Mouse (Mus musculus): ENCODE data around the gene Opa3. TPM values are rescaled to one million over a fixed set of nuclear protein-coding genes. Genes with fewer than 3 reads are reported as not detected.
A peak's percentile ranks its signal among the peaks of the same experiment; 100 is the strongest.

The Opa3 gene
- polyA plus RNA-seq, 1 experiment from 2014 or later: 20.7 TPM

DNA sequence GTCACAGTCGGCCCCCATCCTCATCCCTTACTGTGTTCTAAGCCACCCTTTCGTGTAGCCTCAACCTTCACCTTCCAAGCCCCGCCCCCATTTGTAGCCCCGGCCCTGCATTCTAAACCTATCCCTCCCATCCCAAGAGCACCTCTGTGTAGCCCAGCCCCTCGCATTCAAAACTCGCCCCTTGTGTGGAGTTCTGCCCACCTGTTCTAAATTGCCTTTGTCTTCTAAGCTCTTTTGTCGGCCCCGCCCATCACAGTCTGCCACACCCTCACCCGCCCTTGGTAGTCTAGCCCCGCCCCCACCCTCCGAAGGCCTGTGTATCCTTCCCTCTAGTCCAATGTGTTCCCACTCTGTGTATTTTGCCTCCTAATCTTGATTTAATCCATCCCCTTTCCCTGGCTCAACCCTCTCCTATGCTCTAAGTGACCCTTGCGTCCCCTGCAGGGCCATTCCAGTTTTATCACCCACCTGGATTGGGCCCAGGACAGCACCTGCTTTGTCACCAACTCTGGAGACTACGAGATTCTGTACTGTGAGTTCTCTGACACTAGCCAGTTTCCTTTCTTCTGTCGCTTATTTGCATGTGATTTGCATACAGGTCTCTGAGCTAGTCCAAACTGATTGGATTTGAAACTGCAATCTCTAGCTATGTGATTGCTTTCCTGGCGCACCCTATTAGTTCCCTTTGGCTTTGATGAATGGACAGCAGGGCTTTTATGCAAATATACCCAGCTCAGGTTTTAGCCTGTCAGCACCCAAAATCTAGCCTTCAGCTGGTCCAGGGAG is 25.9 kb upstream of the Opa3 start:
- no peaks in the 10 kb centered on the region for H3K27me3 ChIP-seq (ENCODE audit: control insufficient read depth, insufficient read depth, low read length)
- WGBS: 58% methylated on average over 15 of the region's 15 CpGs
- no peak overlapping the region for H3K4me3 ChIP-seq (ENCODE audit: low read depth, low read length)
- peak; percentile 55 for ATAC-seq (ENCODE audit: low FRiP score, low TSS enrichment)
- TF ChIP-seq EP300 (optimal IDR thresholded peaks at IDR 0.05) (no peak), CTCF (IDR thresholded peaks at IDR 0.05; ENCODE audit: low read depth) (no peak)
- H3K4me1 ChIP-seq (replicated peaks; ENCODE audit: control insufficient read depth, insufficient read depth): no peaks in the 10 kb centered on the region
- H3K36me3 ChIP-seq (ENCODE audit: control insufficient read depth, insufficient read depth, low read length): no peaks in the 10 kb centered on the region
- no peak overlapping the region for H3K4me2 ChIP-seq (replicated peaks; ENCODE audit: low read depth)
- H3K9ac ChIP-seq (ENCODE audit: low read length): no peak overlapping the region
- H3K9me3 ChIP-seq (ENCODE audit: control insufficient read depth, low read length): no peaks in the 10 kb centered on the region
- DNase-seq (ENCODE audit: low spot score): peak; percentile 72
- H3K27ac ChIP-seq (replicated peaks): no peak overlapping the region

DNA sequence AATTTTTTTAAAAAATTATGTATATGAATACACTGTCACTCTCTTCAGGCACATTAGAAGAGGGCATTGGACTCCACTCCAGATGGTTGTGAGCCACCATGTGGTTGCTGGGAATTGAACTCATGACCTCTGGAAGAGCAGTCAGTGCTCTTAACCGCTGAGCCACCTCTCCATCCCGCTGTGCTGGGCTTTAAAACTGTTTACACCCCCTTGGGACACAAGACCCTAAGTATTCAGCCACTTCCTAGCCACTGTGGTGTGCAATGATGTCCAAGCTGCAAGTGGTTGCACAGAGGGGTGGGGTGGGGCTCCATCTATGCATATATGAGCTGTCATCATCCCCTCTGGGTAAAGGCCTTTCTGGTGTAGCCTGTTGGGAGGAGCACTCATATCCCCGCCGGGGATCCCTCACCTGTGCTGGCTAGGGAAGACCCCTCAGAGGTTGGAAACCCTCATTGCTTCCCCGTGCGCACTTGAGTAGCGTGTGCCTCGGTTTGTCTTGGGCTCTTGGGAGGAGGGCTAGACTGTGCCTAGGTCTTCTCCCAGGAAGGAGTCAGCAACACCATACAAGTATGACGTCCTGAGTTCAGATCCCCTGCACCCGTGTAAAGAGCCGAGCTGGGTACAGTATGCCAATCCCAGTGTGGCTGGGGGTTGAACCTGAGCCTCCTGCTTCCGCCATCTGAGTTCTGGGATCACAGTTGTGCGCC is 19.8 kb upstream of the Opa3 start:
- no peaks in the 10 kb centered on the region for H3K27me3 ChIP-seq (ENCODE audit: control insufficient read depth, insufficient read depth, low read length)
- no peak overlapping the region for H3K4me2 ChIP-seq (replicated peaks; ENCODE audit: low read depth)
- H3K9ac ChIP-seq (ENCODE audit: low read length): no peak overlapping the region
- no peak for DNase-seq (ENCODE audit: low spot score)
- H3K4me3 ChIP-seq (ENCODE audit: low read depth, low read length): no peak overlapping the region
- ATAC-seq (ENCODE audit: low FRiP score, low TSS enrichment): no peak
- H3K36me3 ChIP-seq (ENCODE audit: control insufficient read depth, insufficient read depth, low read length): no peaks in the 10 kb centered on the region
- H3K9me3 ChIP-seq (ENCODE audit: control insufficient read depth, low read length): no peaks in the 10 kb centered on the region
- WGBS: 78% methylated on average over 13 of the region's 13 CpGs
- H3K4me1 ChIP-seq (replicated peaks; ENCODE audit: control insufficient read depth, insufficient read depth): no peaks in the 10 kb centered on the region
- no peak for TF ChIP-seq CTCF (IDR thresholded peaks at IDR 0.05; ENCODE audit: low read depth)
- TF ChIP-seq EP300 (optimal IDR thresholded peaks at IDR 0.05): no peak
- H3K27ac ChIP-seq (replicated peaks): no peak overlapping the region

DNA sequence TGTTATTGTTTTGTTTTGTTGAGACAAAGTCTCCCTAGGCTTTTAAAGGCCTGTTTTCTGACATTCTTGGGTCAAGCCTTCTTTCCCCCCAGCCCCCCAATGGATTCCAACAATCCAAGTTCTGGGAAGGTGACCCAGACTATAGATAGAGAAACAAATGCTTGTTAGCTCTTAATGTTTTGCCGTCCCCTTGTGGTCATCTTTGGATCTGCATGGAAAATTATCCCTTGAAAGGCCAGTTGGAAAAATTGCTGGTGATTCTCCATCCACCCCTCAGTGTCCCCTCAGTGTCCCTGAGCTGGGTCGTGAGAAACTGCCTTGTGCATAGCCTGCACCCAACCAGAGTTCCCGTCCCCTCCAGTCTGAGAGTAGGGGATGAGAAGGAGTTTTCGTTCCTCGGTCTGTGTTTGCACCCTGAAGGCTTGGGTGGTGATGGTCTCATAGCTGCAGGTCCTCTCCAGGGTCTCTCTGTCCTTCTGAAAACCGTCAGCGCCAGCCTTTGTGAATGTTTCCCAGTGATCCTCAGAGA is 19.1 kb upstream of the Opa3 start:
- Histone ChIP-seq H3K4me2 (replicated peaks; ENCODE audit: low read depth) (no peak overlapping the region), H3K36me3 (ENCODE audit: control insufficient read depth, insufficient read depth, low read length) (no peaks in the 10 kb centered on the region), H3K4me1 (replicated peaks; ENCODE audit: control insufficient read depth, insufficient read depth) (no peaks in the 10 kb centered on the region), H3K4me3 (ENCODE audit: low read depth, low read length) (no peak overlapping the region), H3K27ac (replicated peaks) (no peak overlapping the region), H3K9me3 (ENCODE audit: control insufficient read depth, low read length) (no peaks in the 10 kb centered on the region), H3K27me3 (ENCODE audit: control insufficient read depth, insufficient read depth, low read length) (no peaks in the 10 kb centered on the region), H3K9ac (ENCODE audit: low read length) (no peak overlapping the region)
- 47% methylated on average over 7 of the region's 7 CpGs for WGBS
- DNase-seq (ENCODE audit: low spot score) (peak; percentile 42), ATAC-seq (ENCODE audit: low FRiP score, low TSS enrichment) (no peak)
- TF ChIP-seq CTCF (IDR thresholded peaks at IDR 0.05; ENCODE audit: low read depth) (peak; percentile 96), EP300 (optimal IDR thresholded peaks at IDR 0.05) (no peak)

DNA sequence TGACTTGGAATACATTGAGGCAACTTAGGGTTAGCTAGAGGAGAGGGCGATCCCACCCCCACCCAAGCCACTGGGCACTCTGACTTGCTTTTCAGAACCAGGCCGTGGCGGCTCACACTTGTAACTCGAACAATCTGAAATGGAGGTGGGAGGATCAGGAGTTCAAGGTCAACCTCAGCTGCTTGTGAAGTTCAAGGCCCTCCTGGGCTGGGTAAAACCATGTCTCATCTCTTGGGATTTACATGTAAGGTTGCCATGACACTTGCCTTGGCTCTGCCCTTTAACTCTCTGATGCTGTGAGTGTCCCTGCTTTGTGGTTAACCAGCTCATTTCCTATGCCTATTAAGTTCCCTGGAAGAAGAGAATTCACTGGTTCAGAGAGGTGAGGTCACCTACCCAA is 18.6 kb upstream of the Opa3 start:
- Histone ChIP-seq H3K27ac (replicated peaks) (no peak overlapping the region), H3K9ac (ENCODE audit: low read length) (no peak overlapping the region), H3K4me2 (replicated peaks; ENCODE audit: low read depth) (no peak overlapping the region), H3K4me3 (ENCODE audit: low read depth, low read length) (no peak overlapping the region), H3K9me3 (ENCODE audit: control insufficient read depth, low read length) (no peaks in the 10 kb centered on the region), H3K36me3 (ENCODE audit: control insufficient read depth, insufficient read depth, low read length) (no peaks in the 10 kb centered on the region), H3K27me3 (ENCODE audit: control insufficient read depth, insufficient read depth, low read length) (no peaks in the 10 kb centered on the region), H3K4me1 (replicated peaks; ENCODE audit: control insufficient read depth, insufficient read depth) (no peaks in the 10 kb centered on the region)
- DNase-seq (ENCODE audit: low spot score) (no peak), ATAC-seq (ENCODE audit: low FRiP score, low TSS enrichment) (no peak)
- WGBS: 68% methylated on average over 4 of the region's 4 CpGs
- TF ChIP-seq CTCF (IDR thresholded peaks at IDR 0.05; ENCODE audit: low read depth) (no peak), EP300 (optimal IDR thresholded peaks at IDR 0.05) (no peak)

DNA sequence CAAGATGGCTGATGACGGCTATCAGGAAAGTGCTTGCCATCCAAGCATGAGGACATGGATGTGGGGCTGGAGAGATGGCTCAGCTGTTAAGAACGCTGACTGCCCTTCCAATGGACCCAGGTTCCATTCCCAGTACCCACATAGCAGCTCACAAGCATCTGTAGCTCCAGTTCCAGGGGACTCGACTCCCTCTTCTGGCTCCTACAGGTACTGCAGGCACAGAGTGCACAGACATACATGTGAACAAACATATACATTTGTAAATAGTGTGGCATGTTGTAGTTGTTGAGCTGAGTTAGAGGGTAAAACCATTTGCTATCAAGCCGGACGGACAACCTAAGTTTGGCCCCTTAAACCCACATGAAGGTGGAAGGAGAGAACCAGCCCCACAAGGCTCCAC is 18.1 kb upstream of the Opa3 start:
- H3K27me3 ChIP-seq (ENCODE audit: control insufficient read depth, insufficient read depth, low read length): no peaks in the 10 kb centered on the region
- no peak overlapping the region for H3K4me3 ChIP-seq (ENCODE audit: low read depth, low read length)
- ATAC-seq (ENCODE audit: low FRiP score, low TSS enrichment) (no peak), DNase-seq (ENCODE audit: low spot score) (no peak)
- H3K27ac ChIP-seq (replicated peaks): no peak overlapping the region
- H3K4me2 ChIP-seq (replicated peaks; ENCODE audit: low read depth): no peak overlapping the region
- TF ChIP-seq EP300 (optimal IDR thresholded peaks at IDR 0.05): no peak
- peak; percentile 55 for TF ChIP-seq CTCF (IDR thresholded peaks at IDR 0.05; ENCODE audit: low read depth)
- H3K36me3 ChIP-seq (ENCODE audit: control insufficient read depth, insufficient read depth, low read length): no peaks in the 10 kb centered on the region
- no peaks in the 10 kb centered on the region for H3K4me1 ChIP-seq (replicated peaks; ENCODE audit: control insufficient read depth, insufficient read depth)
- no peak overlapping the region for H3K9ac ChIP-seq (ENCODE audit: low read length)
- no peaks in the 10 kb centered on the region for H3K9me3 ChIP-seq (ENCODE audit: control insufficient read depth, low read length)
- 95% methylated on average over 5 of the region's 5 CpGs for WGBS
